Mouse (Mus musculus): Measurements from ENCODE around the gene Rpia. TPM values are rescaled to one million over a fixed set of nuclear protein-coding genes. Genes with fewer than 3 reads are reported as not detected.

The Rpia gene
- polyA plus RNA-seq, 1 experiment: 12.9 TPM

- H3K27me3 ChIP-seq (ENCODE audit: control insufficient read depth, insufficient read depth, low read length): no peaks in the 10 kb centered on the region
- no peak; the same call in 1 of the 2 replicates for TF ChIP-seq POLR2A (IDR thresholded peaks at IDR 0.05; ENCODE audit: low read depth, low read length)
- TF ChIP-seq CTCF (IDR thresholded peaks at IDR 0.05; ENCODE audit: extremely low read depth, insufficient read length, insufficient replicate concordance, low read depth, low read length): no peak
- no peaks in the 10 kb centered on the region for H3K36me3 ChIP-seq (ENCODE audit: control insufficient read depth, insufficient read depth, low read length)
- H3K4me3 ChIP-seq (ENCODE audit: low read depth, low read length): peak overlapping the region; percentile 32
- WGBS: 23% methylated on average over 18 of the region's 18 CpGs
- H3K4me1 ChIP-seq (ENCODE audit: control insufficient read depth, insufficient read depth, insufficient read length, low read length): peaks cover 5% of the 10 kb centered on the region
- peak overlapping the region; percentile 84 for H3K27ac ChIP-seq (ENCODE audit: insufficient read depth, low read depth, low read length)
Observed at GRCm38 (mm10) chr6:70813921-70814628, 22.0 kb upstream of the Rpia start.

- Histone ChIP-seq H3K27me3 (ENCODE audit: control insufficient read depth, insufficient read depth, low read length) (no peaks in the 10 kb centered on the region), H3K36me3 (ENCODE audit: control insufficient read depth, insufficient read depth, low read length) (no peaks in the 10 kb centered on the region), H3K4me1 (ENCODE audit: control insufficient read depth, insufficient read depth, insufficient read length, low read length) (peaks cover 5% of the 10 kb centered on the region), H3K4me3 (ENCODE audit: low read depth, low read length) (no peak overlapping the region), H3K27ac (ENCODE audit: insufficient read depth, low read depth, low read length) (no peak overlapping the region)
- TF ChIP-seq CTCF (IDR thresholded peaks at IDR 0.05; ENCODE audit: extremely low read depth, insufficient read length, insufficient replicate concordance, low read depth, low read length): no peak
- 51% methylated on average over 4 of the region's 4 CpGs for WGBS
Observed at GRCm38 (mm10) chr6:70812526-70812895, 20.5 kb upstream of the Rpia start.

GRCm38 (mm10) chr6:70811557-70812525, 19.8 kb upstream of the Rpia start:
- WGBS: 18% methylated on average over 6 of the region's 6 CpGs
- H3K27me3 ChIP-seq (ENCODE audit: control insufficient read depth, insufficient read depth, low read length): no peaks in the 10 kb centered on the region
- no peaks in the 10 kb centered on the region for H3K36me3 ChIP-seq (ENCODE audit: control insufficient read depth, insufficient read depth, low read length)
- H3K4me1 ChIP-seq (ENCODE audit: control insufficient read depth, insufficient read depth, insufficient read length, low read length): peaks cover 5% of the 10 kb centered on the region
- TF ChIP-seq POLR2A (IDR thresholded peaks at IDR 0.05; ENCODE audit: low read depth, low read length): no peak
- TF ChIP-seq CTCF (IDR thresholded peaks at IDR 0.05; ENCODE audit: extremely low read depth, insufficient read length, insufficient replicate concordance, low read depth, low read length): peak; percentile 97; the same call in 1 of the 2 replicates
- no peak overlapping the region for H3K27ac ChIP-seq (ENCODE audit: insufficient read depth, low read depth, low read length)
- no peak overlapping the region for H3K4me3 ChIP-seq (ENCODE audit: low read depth, low read length)

GRCm38 (mm10) chr6:70810524-70810923, 18.5 kb upstream of the Rpia start:
- Histone ChIP-seq H3K4me1 (ENCODE audit: control insufficient read depth, insufficient read depth, insufficient read length, low read length) (peaks cover 5% of the 10 kb centered on the region), H3K36me3 (ENCODE audit: control insufficient read depth, insufficient read depth, low read length) (no peaks in the 10 kb centered on the region), H3K27ac (ENCODE audit: insufficient read depth, low read depth, low read length) (no peak overlapping the region), H3K27me3 (ENCODE audit: control insufficient read depth, insufficient read depth, low read length) (no peaks in the 10 kb centered on the region), H3K4me3 (ENCODE audit: low read depth, low read length) (no peak overlapping the region)
- WGBS: 91% methylated on average over 1 of the region's 1 CpGs
- TF ChIP-seq POLR2A (IDR thresholded peaks at IDR 0.05; ENCODE audit: low read depth, low read length) (no peak), CTCF (IDR thresholded peaks at IDR 0.05; ENCODE audit: extremely low read depth, insufficient read length, insufficient replicate concordance, low read depth, low read length) (no peak)

- 77% methylated on average over 1 of the region's 1 CpGs for WGBS
- Histone ChIP-seq H3K27ac (ENCODE audit: insufficient read depth, low read depth, low read length) (no peak overlapping the region), H3K4me1 (ENCODE audit: control insufficient read depth, insufficient read depth, insufficient read length, low read length) (no peaks in the 10 kb centered on the region), H3K27me3 (ENCODE audit: control insufficient read depth, insufficient read depth, low read length) (no peaks in the 10 kb centered on the region), H3K36me3 (ENCODE audit: control insufficient read depth, insufficient read depth, low read length) (no peaks in the 10 kb centered on the region), H3K4me3 (ENCODE audit: low read depth, low read length) (no peak overlapping the region)
- TF ChIP-seq CTCF (IDR thresholded peaks at IDR 0.05; ENCODE audit: extremely low read depth, insufficient read length, insufficient replicate concordance, low read depth, low read length): no peak
Observed at GRCm38 (mm10) chr6:70806514-70806912, 14.5 kb upstream of the Rpia start.

GRCm38 (mm10) chr6:70805820-70806513, 13.9 kb upstream of the Rpia start:
- H3K36me3 ChIP-seq (ENCODE audit: control insufficient read depth, insufficient read depth, low read length): no peaks in the 10 kb centered on the region
- TF ChIP-seq CTCF (IDR thresholded peaks at IDR 0.05; ENCODE audit: extremely low read depth, insufficient read length, insufficient replicate concordance, low read depth, low read length): peak; percentile 83; the same call in 1 of the 2 replicates
- no peak for TF ChIP-seq POLR2A (IDR thresholded peaks at IDR 0.05; ENCODE audit: low read depth, low read length)
- H3K27ac ChIP-seq (ENCODE audit: insufficient read depth, low read depth, low read length): no peak overlapping the region
- H3K4me1 ChIP-seq (ENCODE audit: control insufficient read depth, insufficient read depth, insufficient read length, low read length): no peaks in the 10 kb centered on the region
- H3K4me3 ChIP-seq (ENCODE audit: low read depth, low read length): peak overlapping the region; percentile 31; the same call in 1 of the 2 replicates
- 18% methylated on average over 13 of the region's 13 CpGs for WGBS
- H3K27me3 ChIP-seq (ENCODE audit: control insufficient read depth, insufficient read depth, low read length): no peaks in the 10 kb centered on the region
